Mouse (Mus musculus) G1E (cell line): ENCODE measurements at regions not wholly inside any gene's neighbourhood (a gene's known extent, or its start where the extent isn't known, plus 50 kb on each side); places are given as distances from the start of the nearest gene placed in this dataset.

Experiments used
- CTCF ChIP-seq: IDR thresholded peaks from 2 replicates; pipeline ENCODE4 v1.5.1; 2012; ENCODE audit warnings: low read depth, low read length, inconsistent platforms, mixed read lengths
- GATA1 ChIP-seq: IDR thresholded peaks from 2 replicates; pipeline ENCODE4 v1.6.1; 2012; ENCODE audit warnings: borderline replicate concordance, low read length, inconsistent platforms, mixed read lengths
- POLR2AphosphoS5 ChIP-seq: IDR thresholded peaks from 2 replicates; pipeline ENCODE4 v1.6.1; 2012; ENCODE audit warnings: low read depth, low read length, inconsistent platforms; ENCODE audit not compliant: insufficient replicate concordance
- TAL1 ChIP-seq: conservative IDR thresholded peaks from 2 replicates; pipeline ENCODE4 v1.6.1; 2012; ENCODE audit warnings: low read depth, low read length, inconsistent platforms, mixed read lengths

DNA sequence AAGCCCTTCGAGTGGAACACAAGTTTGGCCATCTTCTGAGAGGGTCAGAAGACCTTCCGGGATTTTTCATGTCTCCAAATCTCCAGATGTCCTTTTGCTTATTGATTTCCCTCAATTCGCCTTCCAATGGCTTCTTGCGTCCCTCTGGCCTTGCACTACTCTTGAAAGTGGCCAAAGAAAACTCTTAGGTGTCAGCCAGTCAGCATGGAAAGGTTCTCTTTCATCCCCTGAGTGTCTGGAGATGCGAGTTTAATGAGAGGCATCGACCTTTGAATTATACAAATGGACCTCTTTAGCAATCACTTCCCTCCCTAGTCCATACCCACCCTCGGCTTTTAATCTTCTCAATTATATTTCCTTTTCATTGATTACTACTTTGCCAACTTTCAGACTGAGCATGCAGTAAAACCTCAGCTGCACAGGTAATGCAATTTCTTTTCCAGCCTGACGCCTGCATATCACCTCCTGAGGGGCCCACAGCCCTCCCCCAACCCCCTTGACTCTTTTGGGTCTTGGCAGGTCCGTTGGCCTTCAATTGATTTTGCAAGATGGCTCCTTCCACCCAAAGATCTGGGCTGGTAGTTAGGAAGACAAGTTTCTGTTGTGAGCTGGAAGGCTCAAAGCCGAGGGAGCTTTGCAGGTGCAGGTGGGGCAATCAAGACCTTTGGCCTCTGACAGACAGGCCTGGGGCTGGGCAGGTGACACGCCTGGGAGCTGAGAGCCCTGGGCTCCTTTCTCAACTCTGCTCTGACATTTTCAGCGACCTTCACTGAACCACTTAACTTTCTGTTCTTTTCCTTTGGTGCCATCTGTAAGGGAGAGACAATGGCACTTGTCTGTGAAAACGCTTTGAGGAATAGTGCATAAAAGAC, 461.8 kb downstream of the Ccdc171 start:
- TF ChIP-seq CTCF (no peak), POLR2AphosphoS5 (no peak), GATA1 (no peak), TAL1 (no peak)
